Mouse (Mus musculus): Measurements from ENCODE around the gene Tbcel.
A peak's percentile ranks its signal among the peaks of the same experiment; 100 is the strongest.

Gene Tbcel

DNA sequence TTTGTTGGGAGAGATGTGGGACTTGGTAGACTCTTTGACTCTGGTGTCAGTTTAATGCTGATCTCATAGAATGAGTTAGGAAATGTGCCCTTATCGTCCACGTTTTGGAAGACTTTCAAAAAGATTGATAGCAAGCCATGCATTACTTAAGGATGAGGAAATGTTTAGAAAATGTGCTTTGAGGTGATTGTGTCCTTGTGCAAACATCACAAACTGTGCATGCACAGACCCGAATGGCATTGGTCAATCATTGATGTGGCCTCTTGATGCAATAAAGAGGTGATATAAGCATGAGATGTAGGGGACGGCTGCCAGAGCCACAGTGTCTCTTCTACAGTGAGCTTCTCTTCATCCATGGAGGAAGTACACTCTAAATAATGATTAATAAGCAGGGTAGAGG, 20.7 kb downstream of the Tbcel start:
- DNase-seq (ENCODE audit: low read depth, low spot score): no peak

DNA sequence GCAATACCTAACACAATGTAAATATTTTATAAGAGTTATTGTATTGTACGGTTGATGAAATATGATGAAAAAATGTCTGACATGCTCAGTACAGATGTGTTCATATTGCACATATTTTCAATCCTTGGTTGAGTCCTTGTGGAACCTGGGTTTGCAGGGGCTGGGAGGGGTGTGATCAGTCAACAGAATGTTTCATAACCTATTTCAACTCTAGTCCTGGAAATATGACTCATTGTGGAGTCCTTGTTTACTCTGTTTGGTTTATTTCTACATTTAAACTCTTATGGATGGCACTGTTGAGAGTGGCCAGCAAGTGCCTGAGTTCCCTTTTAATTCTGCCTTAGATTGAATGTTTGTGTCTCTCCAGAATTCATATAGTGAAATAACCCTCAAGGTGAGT, 22.9 kb downstream of the Tbcel start:
- DNase-seq (ENCODE audit: low read depth, low spot score): no peak

DNA sequence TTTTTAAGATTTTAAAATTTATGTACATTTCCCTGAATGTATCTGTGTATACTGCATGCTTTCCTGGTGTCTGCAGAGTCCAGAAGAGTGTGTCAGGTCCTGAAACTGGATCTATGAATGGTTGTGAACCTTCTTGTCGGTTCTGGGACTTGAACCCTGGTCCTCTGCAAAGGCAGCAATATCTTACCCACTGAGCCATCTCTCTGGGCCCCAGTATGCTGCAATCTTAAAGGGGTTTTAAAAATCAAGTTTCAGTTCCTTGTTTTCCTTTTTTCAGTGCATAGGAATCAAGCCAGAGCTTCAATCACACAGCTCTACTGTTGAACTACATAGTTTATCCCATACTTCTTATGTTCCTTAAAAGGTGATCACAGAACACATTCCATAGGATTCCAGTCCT, 24.7 kb downstream of the Tbcel start:
- no peak for DNase-seq (ENCODE audit: low read depth, low spot score)

DNA sequence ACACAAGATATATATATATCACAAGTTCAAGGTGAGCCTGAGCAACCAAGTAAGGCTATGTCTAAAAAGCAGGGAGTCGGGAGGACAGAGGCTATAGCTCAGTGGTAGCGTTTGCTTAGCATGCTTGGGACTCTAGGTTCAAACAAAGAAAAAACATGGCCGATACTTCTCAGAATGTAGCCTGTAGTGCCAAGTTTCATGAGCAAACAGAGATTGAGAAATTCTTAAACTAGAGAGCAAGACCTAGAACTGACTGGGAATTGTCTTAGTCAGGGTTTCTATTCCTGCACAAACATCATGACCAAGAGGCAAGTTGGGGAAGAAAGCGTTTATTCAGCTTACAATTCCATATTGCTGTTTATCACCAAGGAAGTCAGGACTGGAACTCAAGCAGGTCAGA, 31.4 kb downstream of the Tbcel start:
- no peak for DNase-seq (ENCODE audit: low read depth, low spot score)

DNA sequence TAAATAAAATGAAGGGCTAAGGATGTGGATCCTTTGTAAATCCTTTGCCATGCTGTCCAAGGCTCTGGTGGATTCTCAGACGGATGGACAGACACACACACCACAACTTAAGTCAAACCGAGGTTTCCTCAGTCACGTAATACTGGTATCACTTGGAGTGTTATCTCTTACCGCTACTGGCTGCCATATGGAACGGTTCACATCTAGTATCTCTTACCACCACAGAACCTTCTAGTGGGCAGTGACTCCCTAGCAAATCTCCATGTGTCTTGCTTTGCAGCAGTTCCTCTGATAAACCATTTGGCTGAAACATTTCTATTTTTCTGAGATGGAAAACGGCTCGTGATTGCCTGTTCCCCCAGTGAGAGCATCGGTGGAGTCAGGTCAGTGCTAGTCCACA, 33.4 kb downstream of the Tbcel start:
- no peak for DNase-seq (ENCODE audit: low read depth, low spot score)

DNA sequence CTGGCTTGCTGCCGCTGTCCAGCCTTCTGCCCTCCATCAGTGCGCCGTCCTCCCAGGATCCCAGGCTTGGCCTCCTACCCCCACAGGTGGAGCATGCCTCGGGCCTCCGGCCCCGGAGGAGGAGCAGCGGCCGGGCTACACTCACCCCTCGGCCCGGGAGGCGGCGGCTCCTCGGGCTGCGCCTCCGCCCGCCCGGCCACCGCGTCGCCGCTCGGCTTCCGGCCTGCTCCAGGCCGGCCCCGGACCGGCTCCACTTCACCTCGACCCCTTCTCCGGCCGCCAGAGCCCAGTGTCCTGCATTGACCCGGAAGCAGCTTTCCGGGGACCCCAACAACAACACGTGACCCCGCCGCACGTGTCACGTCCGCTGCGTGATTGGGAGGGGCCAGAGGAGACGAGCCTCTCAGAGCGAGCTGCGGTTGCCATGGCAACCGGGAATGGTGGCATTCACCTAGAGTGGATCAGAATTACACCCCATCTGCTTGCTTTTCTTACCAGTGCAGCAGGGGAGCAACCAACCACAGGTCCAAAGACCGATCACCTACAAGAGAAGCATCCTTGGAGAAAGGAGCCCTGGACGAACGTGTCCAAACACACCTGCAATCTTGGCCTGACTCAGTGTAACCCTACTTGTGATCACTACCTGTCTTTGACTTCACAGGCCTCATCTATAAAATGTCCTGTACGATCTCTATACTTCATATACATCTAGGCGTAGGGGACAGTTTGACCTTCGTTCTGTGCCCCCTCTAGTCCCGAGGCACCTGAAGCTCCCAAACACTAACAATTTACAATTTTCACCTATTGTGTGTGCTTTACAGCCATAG, 35.5 kb downstream of the Tbcel start:
- peak; percentile 96 for DNase-seq (ENCODE audit: low read depth, low spot score)

DNA sequence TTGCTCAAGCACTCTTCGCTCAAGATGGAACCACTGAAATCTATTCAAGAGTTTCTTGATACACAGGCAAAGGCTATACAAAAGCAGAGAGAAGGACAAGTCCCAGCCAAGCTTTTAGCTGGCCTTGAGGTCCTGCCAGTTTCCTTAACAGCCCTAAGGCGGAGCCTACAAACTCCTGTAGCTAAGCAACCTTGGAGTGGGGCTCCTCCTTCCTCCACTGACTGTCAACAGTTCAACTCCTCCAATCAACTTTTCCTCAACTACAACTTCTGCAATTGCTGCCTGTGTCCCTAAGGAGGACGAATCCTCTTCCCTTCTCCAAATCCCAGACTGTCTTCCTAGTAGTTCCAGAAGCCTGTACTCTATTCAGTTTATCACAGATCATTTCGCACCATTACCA, 36.4 kb downstream of the Tbcel start:
- peak; percentile 57 for DNase-seq (ENCODE audit: low read depth, low spot score)

DNA sequence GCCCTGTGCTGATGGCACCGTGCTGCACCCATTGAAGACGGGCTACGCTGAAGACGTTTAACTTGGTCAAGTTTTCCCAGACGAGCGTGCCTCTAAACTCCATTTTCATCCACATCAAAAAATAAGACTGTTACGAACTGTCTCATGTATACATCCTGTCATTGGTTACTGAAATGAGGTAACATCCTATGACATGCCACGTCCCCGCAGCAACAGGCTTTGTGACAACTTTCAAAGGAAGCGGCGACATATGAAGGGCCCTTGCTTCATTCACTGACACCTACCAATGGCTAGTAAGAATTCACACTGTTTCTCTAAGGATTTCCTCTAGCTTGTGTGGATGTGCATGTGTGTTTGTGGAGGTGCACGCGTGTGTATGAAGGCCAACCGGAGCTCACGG, 38.3 kb downstream of the Tbcel start:
- peak; percentile 72 for DNase-seq (ENCODE audit: low read depth, low spot score)

DNA sequence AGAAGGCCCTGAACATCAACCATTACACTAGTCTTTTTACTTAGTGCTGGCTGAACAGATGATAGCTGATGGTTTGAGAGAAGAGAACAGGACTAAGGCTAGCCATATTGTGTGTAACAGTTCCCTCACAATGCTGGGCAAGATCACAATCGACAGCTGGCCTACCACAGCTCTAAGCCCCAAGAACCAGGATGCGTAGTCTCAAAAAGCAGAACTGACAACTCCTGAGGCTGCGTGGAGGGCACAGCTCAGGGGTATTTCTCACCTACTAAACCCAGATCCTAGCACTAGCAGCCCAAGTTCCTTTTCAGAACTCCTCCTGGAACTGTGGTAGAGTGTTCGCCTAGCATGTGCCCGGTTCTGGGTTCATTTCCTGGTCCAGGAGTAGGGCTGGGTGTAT, 39.2 kb downstream of the Tbcel start:
- no peak for DNase-seq (ENCODE audit: low read depth, low spot score)

DNA sequence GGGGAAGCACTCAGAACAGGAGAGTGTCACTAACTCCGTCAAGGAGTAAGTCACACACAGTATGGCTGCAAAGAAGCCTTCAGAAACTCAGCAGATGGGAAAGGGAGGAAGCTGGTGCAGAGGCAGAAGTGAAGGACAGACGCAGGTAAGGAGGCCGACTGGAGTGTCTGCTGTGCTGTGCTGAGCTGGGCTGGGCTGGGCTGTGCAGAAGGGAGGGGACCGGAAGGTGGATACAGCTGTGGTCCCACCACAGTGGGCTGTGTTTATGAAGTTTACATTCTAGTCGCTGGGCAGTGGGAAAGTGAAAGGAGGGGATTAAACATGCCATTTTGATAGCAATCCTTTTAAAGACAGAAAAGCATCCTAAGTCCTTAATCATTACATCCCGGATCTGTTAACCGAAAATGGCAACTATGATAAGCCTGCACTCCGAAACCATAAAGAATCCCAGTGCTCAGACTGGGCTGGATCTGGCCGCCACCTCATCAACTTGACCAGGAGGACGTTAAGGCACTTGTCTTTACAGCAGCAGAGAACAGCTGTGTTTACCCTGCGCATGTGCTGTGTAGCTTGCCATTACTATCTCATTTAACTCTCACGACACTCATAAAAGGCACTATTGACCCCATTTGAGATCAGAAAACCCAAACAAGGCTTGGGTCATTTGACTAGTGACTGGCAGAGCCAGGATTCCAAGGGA, 40.3 kb downstream of the Tbcel start:
- no peak for DNase-seq (ENCODE audit: low read depth, low spot score)

DNA sequence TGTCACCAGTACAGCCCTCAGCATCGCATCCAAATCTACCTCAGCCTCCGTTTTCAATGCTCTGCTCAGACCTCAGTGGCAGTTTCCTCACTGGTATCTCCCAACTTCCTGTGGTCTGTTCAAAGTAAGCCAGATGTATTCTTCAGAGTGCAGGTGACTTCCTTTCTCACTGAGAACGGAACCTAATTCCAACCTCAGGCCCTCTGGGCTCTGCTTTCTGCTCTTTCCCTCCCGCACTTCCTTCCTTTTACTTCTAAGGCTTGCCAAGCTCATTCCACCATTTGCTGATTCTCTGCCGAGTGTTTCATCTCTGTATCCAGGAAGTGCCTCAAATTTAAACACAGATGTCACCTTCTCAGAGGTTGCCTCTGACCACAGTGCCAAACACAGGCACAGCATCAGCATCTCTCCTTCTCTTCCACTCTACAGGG, 41.9 kb downstream of the Tbcel start:
- peak; percentile 72 for DNase-seq (ENCODE audit: low read depth, low spot score)

DNA sequence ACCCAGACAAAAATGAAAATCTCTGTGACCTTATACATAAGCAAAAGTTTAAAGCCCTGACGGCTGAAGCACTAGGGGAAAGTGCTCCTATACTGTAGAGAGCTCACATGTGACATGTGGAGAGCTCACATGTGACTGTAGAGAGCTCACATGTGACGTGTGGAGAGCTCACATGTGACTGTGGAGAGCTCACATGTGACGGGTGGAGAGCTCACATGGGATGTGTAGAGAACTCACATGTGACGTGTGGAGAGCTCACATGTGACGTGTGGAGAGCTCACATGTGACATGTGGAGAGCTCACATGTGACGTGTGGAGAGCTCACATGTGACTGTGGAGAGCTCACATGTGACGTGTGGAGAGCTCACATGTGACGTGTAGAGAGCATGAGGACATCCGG, 43.4 kb downstream of the Tbcel start:
- no peak for DNase-seq (ENCODE audit: low read depth, low spot score)

DNA sequence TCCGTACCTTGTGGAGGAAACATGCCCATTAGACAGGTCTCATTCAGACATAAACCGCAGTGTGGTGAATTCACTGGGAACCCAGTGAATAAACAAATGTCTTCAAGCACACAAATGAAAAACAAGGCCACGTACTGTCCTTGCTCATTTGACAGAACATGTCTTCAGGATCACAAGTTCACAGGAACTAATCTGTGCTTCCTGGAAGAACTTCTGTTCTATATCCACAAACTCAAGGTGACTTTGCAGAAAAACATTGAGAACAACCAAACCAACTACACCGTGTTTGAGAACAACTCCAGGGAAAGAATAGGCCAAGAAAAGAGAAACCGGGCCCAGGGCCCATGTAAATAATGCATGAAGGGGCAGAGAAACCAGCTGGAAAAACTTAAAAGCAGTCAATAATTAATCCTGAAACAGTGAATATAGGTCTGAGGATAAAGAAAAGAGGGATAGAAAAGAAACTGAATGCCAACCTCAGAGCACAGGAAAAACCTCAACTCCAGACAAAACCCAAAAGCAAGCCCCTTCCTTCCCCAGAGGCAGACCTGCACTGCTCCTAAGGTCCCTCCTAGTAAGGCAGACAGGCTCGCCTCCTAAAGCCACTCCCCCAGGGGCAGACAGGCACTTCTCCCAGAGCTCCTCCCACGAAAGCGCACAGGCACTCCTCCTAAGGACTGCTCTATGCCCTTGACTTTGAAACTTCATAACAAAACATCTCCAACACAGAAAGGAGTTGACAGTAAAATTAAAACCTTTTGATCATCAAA, 44.2 kb downstream of the Tbcel start:
- DNase-seq (ENCODE audit: low read depth, low spot score): peak; percentile 58

DNA sequence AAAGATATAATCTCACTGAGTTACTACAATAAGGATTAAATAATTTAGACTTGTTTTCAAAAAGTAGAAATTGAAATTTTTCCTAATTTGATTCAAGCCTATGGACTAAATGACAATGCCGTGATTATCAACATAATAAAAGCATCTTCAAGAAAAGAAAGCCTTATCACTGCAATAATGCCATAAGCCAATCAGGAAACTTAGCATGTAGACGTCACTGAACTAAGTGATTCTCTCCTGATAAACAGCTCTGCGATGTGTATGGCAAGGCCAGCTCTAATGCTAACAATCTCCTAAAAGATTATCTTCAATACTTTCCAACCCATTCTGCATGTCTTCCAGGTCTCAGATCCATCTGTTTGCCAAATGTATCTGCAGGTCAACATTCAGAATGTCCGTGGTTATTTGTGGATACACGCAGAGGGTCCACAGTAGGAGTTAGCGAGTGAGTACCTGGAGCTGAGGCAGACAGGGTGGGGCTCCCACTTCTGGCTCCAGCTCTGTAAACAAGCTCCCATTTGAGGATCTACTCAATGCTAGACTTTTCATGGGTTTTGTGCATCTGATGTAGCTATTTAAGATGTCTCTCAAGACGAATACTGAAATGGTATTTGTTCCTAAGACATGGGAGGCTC, 44.9 kb downstream of the Tbcel start:
- DNase-seq (ENCODE audit: low read depth, low spot score): no peak

DNA sequence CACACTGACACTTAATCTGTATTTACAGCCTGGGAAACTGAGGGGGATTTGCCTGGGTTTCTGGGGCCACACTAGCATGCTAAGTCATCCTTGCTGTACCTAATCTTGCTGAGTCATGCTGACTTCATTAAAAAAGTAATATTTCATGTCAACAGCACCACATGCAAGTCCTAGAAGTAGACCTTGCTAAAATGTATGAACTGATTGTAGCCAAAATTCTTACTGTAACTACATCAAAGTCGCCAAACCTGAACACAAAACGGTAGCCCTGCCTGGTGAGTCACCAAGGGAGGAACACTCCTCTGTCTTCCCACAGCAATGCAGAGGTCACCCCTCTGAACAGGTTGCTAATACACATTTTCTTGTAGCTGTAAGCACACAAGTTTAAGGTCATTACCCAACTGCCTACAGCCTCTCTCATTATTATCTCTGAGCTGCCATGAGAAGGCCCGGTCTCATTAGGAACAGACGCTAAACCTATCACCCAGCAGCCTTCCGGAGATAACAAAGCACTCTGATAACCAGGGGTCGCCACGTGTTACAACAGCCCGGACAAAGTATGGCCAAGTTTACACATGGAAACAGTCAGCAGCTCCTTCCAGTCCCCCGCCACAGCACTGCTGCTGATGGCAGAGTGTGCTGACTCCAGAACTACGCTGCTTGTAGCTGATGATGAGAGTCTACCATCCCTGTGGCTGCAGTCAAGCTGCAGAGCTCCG, 46.1 kb downstream of the Tbcel start:
- DNase-seq (ENCODE audit: low read depth, low spot score): no peak

DNA sequence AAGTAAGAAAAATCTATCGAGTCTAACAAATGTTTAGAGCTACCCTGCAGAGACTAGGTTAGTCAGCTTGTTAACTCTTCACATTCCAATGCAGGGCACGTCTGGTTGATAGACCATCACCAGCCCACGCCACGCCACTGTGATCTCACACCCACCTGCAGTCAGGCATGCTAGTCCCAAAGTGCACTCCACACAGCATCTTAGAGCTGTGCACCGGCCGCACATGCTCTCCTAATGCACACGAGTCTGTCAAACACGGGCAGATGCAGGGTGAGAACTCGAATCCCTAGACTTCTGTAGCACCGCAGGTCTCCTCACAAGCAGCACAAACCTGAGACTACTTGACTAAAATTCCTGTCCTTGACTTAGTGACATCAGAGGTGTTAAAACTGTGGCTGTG, 47.3 kb downstream of the Tbcel start:
- DNase-seq (ENCODE audit: low read depth, low spot score): no peak

DNA sequence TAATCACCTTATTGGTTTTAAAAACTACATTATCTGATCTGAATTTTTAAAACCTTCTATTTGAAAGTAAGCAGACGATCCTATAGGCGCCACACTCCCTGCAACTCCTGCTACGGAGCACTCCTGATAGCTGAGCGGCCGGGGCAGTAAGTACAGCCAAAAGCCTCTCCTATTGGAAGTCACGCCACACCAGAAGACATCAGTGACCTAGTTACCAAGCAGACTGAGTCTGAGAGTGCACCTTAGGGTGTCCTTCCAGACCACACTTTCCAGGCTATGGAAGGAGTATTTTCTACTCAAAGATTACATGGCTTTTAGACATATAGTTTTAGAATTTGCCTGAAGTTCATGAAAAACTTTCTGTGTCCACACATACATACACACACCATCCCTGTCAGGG, 47.9 kb downstream of the Tbcel start:
- DNase-seq (ENCODE audit: low read depth, low spot score): no peak

DNA sequence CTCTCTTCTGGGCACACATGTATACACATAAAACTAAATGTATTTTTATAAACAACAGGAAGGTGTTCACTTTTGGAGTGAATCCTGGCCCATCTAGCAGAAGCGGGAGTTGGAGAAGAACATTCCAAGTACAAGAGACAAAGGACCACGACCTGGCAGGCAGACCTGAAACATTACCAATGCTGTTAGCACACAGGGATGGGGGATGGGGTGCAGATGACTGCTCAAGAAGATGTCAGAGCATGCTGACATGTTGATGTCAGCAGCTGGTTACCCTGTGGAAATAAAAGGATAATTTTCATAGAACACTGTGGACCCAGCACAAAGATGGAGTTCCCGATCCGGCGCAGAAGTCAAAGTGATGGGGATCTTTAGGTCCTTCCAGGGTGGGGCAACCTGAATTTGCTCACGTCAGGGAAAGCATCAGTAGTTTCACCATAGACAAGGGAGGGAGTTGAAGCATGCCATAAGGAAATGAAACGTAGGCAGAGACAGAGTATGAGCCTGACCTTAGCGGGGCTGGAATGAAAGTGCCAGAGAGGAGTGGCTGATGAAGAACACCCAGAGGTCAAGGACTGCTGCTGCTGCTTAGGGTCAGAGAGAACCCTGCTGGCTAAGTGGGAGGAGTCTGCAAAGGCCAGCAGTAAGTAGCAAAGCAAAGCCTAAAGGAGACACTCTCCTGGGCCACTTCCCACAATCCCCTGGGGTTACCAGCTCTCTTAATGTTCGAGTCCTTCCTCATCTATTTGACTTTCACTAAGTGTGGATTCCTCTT, 48.7 kb downstream of the Tbcel start:
- no peak for DNase-seq (ENCODE audit: low read depth, low spot score)

DNA sequence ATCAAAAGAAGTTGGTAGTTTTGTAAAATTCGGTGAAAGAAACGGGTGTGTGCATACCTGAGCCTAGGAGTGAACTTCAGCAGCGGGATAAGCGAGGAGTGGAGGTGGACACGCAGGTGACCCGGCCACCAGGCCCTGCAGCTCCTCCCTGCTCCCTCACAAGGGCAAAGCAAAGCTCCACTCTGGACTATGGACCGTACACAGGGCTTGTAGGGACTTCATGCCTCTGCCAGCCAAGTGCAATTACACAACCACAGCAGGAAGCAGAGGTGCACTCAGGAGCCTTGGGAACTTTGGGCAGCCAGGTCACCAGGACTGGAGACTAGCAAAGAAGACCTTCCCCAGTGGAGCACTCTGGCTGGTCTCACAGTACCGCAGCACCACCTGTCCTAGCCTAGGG, 50.1 kb downstream of the Tbcel start:
- DNase-seq (ENCODE audit: low read depth, low spot score): no peak

DNA sequence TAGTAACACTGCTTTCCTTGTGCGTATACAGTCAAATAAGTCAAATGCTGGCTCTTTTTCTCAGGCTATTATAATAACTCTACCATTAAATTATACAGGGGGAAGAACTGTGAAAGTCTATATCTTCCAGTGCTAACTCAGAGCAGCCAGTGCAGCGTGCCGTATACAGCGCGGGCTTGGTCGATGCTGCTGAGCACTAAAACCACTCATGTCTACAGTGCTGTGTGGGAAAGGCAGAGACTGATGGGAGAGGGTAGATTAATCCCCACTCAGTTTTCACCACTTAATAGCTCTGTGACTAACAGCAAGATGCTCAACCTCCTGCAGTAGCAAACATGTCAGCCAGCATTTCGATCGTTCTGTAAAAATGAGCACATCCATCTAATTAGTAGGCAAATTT, 53.2 kb downstream of the Tbcel start:
- no peak for DNase-seq (ENCODE audit: low read depth, low spot score)

DNA sequence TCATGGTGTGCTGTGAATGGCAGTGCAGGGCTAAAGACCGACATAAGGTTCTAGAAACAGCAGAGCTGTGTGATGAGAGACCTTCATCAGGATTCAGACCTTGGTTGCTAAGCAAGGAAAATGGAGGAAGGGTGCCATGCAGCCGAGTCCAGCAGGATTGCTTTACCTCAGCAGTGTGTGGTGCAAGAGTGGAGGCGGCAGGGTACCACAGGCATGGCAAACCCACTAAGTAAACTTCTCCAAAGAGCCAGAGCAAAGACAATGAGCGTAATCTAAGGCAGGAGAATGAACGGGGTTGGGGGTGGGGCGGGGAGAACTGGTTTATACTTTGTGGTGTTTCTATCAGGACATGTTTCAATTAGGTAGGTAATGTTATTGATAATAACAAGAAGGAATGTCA, 58.6 kb downstream of the Tbcel start:
- DNase-seq (ENCODE audit: low read depth, low spot score): no peak

Data from CD4-positive, CD25-positive, alpha-beta regulatory T cell, adult 2 months (primary cell).